Mouse (Mus musculus) olfactory bulb, adult 2 months (tissue): Measurements from ENCODE around the gene Ggcx. TPM values are rescaled to one million over a fixed set of nuclear protein-coding genes. Genes with fewer than 3 reads are reported as not detected.

ENCODE experiments used
- H3K27ac ChIP-seq: fragments of 200-500 bp; 2 replicates; pipeline ENCODE4 v1.5.1; 2012; ENCODE audit warnings: low read depth, low read length; ENCODE audit not compliant: insufficient read depth
- H3K4me1 ChIP-seq: fragments of 200-500 bp; 2 replicates; pipeline ENCODE4 v1.6.1; 2012; ENCODE audit warnings: low read length; ENCODE audit not compliant: control insufficient read depth, insufficient read depth
- H3K4me3 ChIP-seq: fragments of 200-500 bp; 2 replicates; pipeline ENCODE4 v1.5.1; 2012; ENCODE audit warnings: mild to moderate bottlenecking, low read depth, low read length, moderate library complexity; ENCODE audit not compliant: insufficient read depth
- CTCF ChIP-seq: fragments of 200-500 bp; IDR thresholded peaks from 2 replicates; pipeline ENCODE4 v1.5.1; 2012; ENCODE audit warnings: low read depth, mild to moderate bottlenecking, low read length, moderate library complexity; ENCODE audit not compliant: insufficient read depth
- POLR2A ChIP-seq: fragments of 200-500 bp; IDR thresholded peaks from 2 replicates; pipeline ENCODE4 v1.6.1; 2012; ENCODE audit warnings: mild to moderate bottlenecking, low read depth, low read length, moderate library complexity; ENCODE audit not compliant: insufficient read depth
- WGBS: fragments of 180-500 bp; shearing (Covaris S2); methylation state at CpG from one replicate; pipeline ENCODE4 v1.1.7; 2018; 5-methylcytosine and 5-hydroxymethylcytosine counted together
- polyA plus RNA-seq: library from polyadenylated mRNA; stranded (reverse); fragments of >200 nt; gene quantifications from 2 replicates; pipeline ENCODE4 v1.2.4, GENCODE M21; 2012; ENCODE audit warnings: low replicate concordance; ENCODE audit not compliant: missing spikeins, insufficient read depth, insufficient read length

The Ggcx gene
- polyA plus RNA-seq, 1 experiment, result not detected

- WGBS, result 90% methylated on average over 5 of the region's 5 CpGs
- TF ChIP-seq POLR2A, result no peak
- no peak for TF ChIP-seq CTCF
- no peak overlapping the region for H3K27ac ChIP-seq
- no peak overlapping the region for H3K4me3 ChIP-seq
- H3K4me1 ChIP-seq, result peaks cover 15% of the 10 kb centered on the region
Measured at GRCm38 (mm10) chr6:72392341-72392740, 21.8 kb upstream of the Ggcx start.

DNA sequence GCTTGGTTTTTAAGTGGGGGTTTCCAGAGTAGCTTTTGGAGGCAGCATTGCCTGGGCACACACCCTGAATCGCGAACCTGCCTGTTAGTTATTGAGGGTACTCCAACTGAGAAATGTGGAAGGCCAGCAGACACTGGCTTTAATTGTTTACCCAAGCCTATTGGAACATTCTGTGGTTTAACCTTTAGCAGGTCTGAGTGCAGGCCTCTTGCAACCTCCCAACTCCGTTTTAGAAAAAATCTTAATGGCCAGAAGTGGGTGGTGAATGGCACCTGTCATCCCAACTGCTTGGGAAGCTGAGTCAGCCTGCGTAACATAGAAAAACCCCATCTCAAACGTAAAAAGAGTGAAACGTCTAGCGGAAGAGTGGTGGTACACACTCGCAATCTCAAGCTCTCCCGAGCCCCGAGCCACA, 17.3 kb upstream of the Ggcx start:
- H3K27ac ChIP-seq, result no peak overlapping the region
- no peak for TF ChIP-seq POLR2A
- no peak for TF ChIP-seq CTCF
- no peak overlapping the region for H3K4me3 ChIP-seq
- 85% methylated on average over 10 of the region's 10 CpGs for WGBS
- no peaks in the 10 kb centered on the region for H3K4me1 ChIP-seq

DNA sequence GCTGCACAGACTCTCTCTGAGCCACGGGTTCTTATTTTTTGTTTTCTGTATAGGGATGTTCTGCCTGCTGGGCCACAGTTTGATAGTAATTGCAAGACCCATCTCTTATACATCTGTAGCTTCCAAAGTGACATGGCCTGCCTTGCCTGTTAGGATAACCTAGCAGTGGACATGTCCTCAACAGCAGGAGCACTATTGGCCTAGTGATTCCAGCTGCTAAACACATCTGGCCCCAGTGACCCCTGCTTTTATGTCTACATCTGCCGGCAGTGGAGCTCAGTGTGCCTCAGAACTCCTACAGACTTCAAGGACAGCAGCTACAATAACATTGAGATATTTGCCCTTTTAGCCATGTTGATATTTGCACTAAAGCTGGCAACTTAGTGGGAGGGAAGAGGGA, 14.1 kb upstream of the Ggcx start:
- Histone ChIP-seq H3K4me1 (no peaks in the 10 kb centered on the region), H3K4me3 (no peak overlapping the region), H3K27ac (no peak overlapping the region)
- 77% methylated on average over 2 of the region's 2 CpGs for WGBS
- no peak for TF ChIP-seq POLR2A
- no peak for TF ChIP-seq CTCF

- WGBS, result 16% methylated on average over 7 of the region's 7 CpGs
- no peak overlapping the region for H3K27ac ChIP-seq
Measured at GRCm38 (mm10) chr6:72401875-72402274, 12.2 kb upstream of the Ggcx start.

GRCm38 (mm10) chr6:72405356-72405755, 8.8 kb upstream of the Ggcx start:
- TF ChIP-seq CTCF, result no peak
- H3K27ac ChIP-seq, result no peak overlapping the region
- 80% methylated on average over 7 of the region's 7 CpGs for WGBS

More at GRCm38 (mm10) chr6:72401875-72402274, 12.2 kb upstream of the Ggcx start:
- Histone ChIP-seq H3K4me3 (no peak overlapping the region), H3K4me1 (no peaks in the 10 kb centered on the region)
- TF ChIP-seq CTCF (0 out of 2 replicates have a peak, but pooled peaks have one; percentile 34), POLR2A (no peak)

DNA sequence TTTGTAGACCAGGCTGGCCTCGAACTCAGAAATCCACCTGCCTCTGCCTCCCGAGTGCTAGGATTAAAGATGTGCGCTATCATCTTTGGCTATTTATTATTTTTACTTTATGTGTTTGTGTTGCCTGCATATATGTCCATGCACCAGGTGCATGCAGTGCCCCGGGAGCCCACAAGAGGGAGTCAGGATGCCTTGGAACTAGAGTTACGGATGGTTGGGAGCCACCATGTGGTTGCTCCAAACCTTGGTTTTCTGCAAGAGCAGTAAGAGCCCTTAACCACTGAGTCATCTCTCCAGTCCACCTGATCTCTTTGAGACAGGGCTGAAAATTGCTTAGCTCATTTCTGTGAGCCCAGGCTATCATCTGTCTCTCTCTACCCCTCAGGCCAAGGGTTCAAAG, 7.0 kb upstream of the Ggcx start:
- no peak overlapping the region for H3K27ac ChIP-seq
- no peaks in the 10 kb centered on the region for H3K4me1 ChIP-seq
- no peak overlapping the region for H3K4me3 ChIP-seq
- TF ChIP-seq POLR2A (no peak), CTCF (peak; percentile 87)
- under 1% methylated on average over 5 of the region's 5 CpGs for WGBS

More at GRCm38 (mm10) chr6:72405356-72405755, 8.8 kb upstream of the Ggcx start:
- Histone ChIP-seq H3K4me3 (no peak overlapping the region), H3K4me1 (no peaks in the 10 kb centered on the region)

DNA sequence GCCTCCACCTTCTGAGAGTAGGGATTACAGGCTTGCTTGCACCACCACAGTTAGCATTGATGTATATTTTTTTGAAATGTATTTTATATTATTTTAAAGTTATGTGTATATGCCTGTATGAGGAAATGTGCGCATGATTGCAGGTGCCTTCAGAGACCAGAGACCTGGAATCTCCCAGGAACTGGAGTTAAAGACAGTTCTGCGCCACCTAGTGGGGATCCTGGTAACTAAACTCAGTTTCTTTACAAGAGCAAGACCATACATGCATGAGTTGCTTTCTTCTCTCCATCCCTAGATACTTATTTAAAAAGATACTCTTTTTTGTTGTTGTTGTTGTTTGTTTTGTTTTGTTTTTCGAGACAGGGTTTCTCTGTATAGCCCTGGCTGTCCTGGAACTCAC, 4.5 kb upstream of the Ggcx start:
- no peak overlapping the region for H3K4me3 ChIP-seq
- WGBS, result 13% methylated on average over 3 of the region's 3 CpGs
- H3K27ac ChIP-seq, result no peak overlapping the region
- no peaks in the 10 kb centered on the region; the same call in 1 of the 2 replicates for H3K4me1 ChIP-seq
- TF ChIP-seq CTCF (no peak), POLR2A (no peak)

DNA sequence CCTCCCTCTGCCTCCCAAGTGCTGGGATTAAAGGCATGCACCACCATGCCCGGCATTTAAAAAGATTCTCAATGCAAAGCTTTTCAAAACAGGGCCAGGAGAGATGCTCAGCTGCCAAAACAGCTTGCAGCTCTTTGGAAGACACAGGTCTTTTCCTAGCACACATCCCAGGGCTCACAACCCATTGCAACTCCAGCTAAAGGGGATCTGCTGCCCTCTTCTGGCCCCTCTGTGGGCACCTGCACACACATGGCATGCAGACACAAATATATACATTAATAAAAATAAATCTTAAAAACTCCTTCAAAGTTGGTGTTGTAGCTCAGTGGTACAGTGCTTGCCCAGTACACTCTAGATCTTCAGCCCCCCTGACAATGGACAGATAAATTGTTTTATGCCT, 4.1 kb upstream of the Ggcx start:
- H3K27ac ChIP-seq, result no peak overlapping the region
- peaks cover 1% of the 10 kb centered on the region for H3K4me1 ChIP-seq
- TF ChIP-seq POLR2A (no peak), CTCF (no peak)
- no peak overlapping the region for H3K4me3 ChIP-seq
- 19% methylated on average over 1 of the region's 1 CpGs for WGBS

GRCm38 (mm10) chr6:72410518-72410917, 3.6 kb upstream of the Ggcx start:
- no peak for TF ChIP-seq CTCF
- TF ChIP-seq POLR2A, result no peak
- Histone ChIP-seq H3K4me3 (no peak overlapping the region), H3K4me1 (peaks cover 4% of the 10 kb centered on the region), H3K27ac (no peak overlapping the region)
- 84% methylated on average over 7 of the region's 7 CpGs for WGBS

DNA sequence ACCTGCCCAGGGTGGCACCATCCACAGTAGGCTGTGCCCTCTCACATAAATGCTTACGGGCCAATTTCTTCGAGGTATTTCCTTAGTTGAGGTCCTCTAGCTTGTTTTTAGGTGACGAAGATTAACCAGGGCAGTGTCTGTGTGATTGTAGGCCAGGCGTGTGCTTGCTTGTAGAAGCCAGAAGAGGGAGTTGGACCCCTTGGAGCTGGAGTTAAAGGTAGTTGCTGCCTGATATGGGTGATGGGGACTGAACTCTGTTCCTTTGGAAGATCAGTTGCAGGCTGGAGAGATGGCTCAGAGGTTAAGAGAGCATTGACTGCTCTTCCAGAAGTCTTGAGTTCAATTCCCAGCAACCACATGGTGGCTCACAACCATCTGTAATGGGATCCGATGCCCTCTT, 1.1 kb downstream of the Ggcx start:
- 79% methylated on average over 5 of the region's 5 CpGs for WGBS
- TF ChIP-seq POLR2A, result no peak
- TF ChIP-seq CTCF, result no peak
- Histone ChIP-seq H3K4me1 (peaks cover 7% of the 10 kb centered on the region), H3K4me3 (no peak overlapping the region), H3K27ac (no peak overlapping the region)
